Mouse (Mus musculus) spleen, postnatal 36 days (tissue): ENCODE results near the gene Thrb.

Source experiments
- DNase-seq, 2 experiments: peaks; one replicate each; pipeline ENCODE4 v3.0.0; 2022; ENCODE audit warnings: low spot score in 2 of 2, mixed read lengths in 1 of 2

The Thrb gene

DNA sequence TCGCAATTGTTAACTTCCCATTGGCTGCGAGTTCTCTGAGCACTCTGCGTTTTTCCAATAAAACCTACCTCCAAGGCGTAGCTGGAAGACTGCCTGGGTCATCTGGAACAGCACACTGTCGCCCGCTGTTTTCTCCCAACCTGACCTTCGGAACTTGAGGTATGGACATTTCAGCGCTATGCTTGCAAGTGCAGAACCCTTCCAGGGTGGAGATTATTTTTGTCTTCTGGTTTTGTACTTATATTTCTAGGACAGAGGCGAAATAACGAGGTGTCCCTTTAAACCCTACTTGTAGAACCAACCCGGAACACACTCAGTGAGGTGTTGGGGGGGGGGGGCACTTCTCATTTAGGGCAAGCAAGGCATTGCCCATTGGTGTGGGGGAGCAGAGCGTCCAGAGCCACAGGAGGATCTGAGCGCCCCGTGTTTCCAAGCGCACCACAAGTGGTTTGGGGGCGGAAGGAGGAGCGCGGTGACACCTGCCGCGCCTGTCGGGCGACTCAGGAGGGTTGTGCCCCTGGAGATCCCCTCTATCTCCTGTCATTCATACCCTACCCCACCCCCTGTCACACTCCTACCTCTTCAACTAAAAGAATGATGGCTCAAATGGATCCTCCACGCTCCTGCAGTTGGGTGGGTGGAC is at the start of gene Thrb:
Gene Thrb, plus strand, starts transcription at position 576 of the 643 bp plus-strand sequence.
- DNase-seq = peak; percentile 4 to 7

DNA sequence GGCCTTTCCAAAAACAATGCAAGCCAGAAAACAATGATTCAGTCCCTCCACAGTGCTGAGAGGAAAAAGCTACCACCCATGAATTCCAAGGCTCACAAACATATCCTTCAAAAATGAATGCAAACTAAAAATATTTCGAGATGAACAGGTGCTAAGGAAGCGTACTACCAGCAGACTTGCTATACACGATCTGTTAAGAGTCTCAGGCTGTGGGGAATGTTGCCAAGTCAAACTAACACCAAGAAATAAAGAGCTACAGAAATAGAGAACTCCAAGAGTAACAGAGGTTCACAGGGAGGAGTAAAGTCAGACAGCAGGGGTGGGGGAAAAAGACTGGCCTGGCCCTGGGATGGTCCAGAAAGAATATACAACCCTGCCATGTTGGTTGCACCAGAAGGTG is 38.4 kb upstream of the Thrb start:
- no peak for DNase-seq

DNA sequence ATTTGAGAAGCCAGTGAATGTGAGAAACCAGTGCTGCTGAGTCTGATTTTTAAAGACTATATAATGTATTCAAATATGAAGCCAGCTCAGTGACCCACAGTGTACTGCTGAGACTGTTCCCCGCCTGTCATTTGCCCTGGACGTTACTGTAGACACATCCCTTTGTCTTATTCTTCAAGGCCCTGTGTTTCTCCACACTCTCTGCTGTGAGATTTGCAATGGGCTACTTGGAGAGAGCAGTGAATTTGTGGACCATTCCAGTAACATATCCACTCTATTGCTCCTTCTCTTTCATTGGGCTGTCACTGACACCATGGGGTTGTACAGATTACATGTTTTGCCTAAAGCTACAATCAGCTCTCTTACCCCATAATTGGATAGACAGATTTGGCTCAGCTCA is 36.1 kb upstream of the Thrb start:
- DNase-seq = no peak

DNA sequence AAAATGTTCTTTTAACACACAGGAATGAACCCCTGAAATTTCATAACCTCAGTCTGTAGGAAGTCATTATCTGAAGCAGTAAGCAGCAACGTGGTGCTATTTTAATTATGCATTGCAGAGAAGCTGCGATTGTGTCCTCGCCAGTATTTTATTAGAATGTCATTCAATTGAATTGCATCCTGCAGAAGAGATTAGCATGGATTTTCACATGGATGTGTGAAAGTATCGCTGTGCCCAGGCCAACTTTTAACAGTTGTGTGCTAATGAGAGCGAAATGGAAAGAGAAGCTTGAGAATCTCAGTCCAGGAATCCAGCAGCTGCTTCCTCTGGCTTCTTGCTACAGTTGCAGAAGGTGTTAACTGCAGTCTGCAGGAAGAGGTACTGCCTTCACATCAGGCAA is 30.8 kb upstream of the Thrb start:
- DNase-seq = no peak

DNA sequence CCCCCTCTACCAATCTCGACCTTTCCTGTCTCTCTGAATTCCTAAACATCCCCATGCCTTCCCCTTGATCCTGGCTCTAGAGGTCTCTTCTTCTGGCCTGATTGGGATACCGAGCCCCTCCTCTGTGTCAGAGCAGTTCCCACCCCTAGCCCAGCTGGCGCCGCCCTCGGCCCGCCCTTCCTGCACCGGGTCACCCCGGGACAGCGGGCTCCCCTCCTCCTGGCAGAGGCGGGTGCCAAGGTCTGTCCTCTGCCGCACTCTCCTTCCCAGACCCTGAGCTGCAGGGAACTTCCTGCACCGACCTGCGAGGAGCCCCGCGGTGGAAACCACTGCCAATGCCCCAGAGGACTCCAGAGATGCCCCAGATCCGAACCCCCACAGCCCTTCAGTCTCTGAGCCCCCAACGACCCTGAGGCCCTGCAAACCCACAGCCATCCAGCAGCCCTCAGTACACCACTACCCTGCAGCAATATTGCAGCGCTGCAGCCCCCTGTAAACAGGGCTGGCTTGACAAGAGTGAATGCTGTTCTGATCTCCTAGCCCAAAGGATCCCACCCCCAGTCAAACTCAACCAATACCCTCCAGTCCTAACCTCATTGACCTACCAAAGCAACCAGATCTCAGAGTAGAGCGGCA is 27.1 kb upstream of the Thrb start:
- DNase-seq = no peak

DNA sequence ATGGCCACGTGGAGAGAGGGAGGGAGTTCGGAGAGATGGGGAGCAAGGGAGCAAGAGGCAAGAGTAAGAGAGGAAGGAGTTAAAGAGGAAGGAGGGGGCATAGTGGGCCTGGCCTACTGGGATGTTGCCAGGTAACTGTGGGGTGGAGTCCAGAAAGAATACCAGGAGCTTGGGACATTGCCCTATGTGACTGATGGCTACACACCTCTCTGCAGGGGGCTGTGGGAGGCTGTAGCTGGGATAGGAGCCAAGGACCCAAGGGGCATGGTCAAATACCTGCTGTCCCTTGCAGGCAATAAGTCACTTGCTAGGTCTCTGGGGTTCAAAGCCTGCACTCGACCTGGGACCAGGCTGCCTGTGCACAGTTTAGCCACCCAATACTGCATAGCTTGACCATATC is 23.1 kb upstream of the Thrb start:
- DNase-seq = no peak

DNA sequence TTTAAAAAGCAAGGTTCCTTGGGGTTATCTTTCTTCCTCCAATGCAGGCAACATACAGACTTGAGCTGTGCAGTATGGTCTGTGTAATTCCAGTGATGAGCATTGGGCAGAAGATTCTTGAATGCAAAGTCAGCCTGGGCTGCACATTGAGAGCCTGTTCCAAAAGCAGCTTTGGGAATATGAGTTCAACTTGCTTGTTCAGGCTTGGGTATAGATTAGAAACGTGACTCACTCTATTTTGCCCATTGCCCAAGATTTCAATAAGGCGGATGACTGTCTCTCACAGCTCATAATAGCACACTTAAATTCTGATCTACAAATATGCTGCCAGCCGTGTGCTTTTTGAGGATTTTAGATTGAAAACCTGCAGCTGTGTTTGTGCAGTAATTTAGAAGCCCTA is 18.3 kb upstream of the Thrb start:
- no peak for DNase-seq

DNA sequence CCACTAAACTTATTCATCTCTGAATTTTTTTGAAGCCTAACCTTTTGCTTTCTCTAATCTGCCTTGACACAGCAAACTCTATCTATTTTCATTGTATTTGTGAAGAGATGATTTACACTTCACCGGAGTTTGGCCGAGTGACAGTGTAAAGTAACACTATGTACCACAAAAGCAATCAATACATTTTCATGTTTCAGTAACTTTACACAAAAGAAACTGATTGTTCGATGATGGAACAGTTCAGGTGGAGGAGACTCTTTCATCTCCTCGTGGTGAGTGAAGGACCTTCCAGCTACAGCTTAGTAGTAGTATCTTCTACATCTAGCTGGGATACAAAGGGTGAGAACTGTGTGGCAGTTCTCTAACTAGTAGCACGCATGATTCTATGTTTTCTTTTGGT is 5.0 kb upstream of the Thrb start:
- no peak for DNase-seq

DNA sequence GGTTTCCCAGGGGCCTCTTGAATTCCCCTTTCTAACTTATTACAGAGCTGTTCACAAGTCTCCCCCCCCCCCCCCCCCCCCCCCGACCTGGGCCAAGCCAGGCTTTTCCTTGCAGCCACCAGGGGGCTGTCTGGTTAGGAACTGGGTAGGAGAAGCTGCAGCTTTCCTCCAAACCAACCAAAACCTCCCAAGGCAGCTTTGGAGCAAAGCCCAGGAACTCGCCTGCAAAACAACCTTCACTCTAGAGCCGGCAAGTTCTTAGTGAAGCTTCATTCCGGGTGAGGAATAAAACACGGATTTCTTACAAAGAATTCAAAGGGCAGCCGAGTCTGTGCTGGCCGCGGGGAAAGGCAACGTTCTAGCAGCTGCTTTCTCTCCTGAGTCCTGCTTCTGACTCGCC is 1.0 kb upstream of the Thrb start:
- DNase-seq = peak; percentile 31 to 32

DNA sequence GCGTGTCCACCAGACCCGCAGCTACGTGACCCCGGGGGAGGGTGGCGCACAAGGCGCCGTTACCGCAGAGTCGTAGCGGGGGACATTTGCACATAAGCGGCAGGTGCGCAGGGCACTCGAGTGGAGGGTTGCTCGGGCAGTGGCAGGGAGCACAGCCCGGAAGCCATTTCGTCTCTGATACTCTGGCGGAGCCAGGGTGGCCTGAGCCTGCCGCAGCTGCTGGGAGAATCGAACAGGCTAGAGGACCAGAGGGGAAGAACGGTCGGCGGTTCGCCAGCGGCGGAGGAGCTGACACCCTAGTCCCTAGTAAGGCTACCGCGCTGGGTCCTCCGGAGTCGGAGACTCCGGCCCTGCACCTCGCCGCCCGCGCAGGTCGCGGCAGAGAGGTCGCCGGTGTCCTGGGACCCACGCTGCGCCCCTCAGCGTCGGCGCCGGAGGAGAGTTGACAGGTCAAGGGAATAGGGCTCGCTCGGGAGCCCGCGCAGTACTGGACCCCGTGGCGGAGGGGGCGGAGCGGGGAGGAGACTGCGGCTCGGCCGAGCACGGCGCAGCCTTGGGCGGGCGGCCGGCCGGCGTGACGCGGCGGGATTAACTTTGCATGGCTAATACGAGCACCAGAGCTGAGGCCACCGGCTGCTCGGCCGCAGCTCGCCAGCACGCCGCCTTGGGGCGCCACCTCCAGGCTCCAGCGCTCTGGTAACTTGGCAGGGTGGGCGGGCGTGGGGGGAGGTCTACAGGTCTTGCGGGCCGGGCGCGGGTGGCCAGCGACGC is 453 bp downstream of the Thrb start:
- peak; percentile 31 to 35 for DNase-seq

DNA sequence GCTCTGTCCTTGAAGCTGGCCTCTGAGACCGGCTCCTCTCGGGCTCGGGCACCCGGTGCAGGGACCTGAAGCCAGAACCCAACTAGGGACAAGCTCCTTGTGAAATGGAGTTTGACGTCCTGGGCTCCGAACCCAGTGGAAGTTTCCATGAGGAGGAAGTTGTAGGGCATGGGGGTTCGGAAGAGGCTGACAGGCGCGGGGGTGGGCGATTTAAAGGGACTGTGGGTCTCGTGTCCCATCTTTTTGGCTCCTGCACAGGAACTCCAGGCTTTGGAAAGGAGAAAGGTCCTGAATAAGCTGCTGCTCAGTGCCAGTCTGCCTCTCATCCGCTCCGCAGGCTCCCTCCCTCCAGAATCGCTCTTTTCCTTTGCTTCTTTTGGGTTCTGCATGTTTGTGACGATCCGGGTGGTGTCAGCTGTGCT is 1.1 kb downstream of the Thrb start:
- DNase-seq = peak in 1 of 2 experiments; percentile 2

DNA sequence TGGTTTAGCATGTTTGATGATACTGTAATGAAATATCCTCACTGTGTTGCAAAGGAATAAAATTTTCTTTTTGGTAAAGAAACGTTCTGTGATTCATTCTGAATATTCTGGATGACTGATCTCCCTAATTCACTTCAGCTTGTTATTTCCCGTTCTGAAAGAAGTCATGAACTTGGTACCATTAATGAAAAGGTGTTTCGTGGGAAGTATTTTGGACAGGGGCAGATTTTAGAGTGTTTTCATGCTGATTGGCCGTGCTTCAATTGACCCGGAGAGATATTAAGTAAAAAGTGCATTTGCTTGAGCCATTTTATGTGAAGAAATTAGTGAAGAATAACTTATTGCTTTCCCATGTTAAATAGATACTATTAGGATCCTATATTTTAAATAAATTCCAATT is 2.0 kb downstream of the Thrb start:
- no peak for DNase-seq

DNA sequence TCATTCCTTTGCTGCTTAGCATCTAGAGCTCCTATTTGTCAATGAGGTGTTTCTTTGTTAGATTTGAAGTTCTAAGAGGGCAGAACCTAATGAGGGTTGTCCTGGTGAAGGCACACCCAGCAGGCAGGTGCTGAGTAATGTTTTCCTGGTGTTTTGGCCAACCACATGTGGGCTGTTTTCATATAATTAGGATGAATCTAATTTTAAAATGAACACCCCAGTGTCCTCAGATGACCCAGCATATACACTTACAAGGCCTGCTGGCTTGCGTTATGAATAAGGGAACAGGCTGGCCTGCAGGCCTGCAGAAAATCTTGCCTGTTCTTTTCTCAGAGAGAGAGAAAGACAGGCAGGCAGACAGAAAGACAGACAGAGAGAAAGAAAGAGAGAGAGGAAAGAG is 14.3 kb downstream of the Thrb start:
- no peak for DNase-seq

DNA sequence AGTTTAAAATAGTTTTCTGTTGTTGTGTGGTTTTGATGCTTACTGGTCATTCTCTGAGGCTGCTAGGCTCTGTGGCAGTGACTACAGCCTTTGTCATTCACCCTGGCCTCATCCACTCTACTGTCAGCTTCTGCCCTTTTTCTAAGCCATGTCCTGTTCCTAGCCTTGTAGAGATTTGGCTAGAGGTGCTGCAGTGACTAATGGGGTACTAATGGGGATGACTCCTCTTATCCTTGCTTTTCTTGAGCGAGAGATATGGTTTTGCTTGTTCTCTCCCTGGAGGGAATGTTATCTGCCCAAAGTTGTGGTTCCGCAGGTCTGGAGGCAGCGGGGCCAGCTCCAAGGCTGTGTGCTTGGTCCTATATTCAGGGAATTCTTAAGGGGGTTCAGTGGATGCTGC is 15.2 kb downstream of the Thrb start:
- no peak for DNase-seq

DNA sequence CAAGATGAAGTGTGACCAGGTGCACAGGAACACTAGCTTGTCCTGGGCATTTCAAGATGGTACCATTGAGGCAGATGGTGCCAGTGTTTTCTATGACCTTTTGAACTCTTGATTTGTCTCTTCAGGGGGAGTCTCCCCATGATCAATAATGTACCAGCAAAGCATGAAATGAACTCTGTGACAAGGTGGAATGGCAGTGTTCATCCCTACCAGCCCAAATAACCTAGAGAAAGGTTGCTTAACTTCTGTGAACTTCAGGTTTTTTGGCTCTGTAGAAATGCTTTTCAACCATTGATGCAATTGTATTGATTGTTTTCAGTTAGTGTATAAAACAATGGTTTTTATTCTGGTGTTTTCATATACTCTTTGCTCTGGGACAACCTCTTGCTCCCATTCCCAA is 21.4 kb downstream of the Thrb start:
- no peak for DNase-seq

DNA sequence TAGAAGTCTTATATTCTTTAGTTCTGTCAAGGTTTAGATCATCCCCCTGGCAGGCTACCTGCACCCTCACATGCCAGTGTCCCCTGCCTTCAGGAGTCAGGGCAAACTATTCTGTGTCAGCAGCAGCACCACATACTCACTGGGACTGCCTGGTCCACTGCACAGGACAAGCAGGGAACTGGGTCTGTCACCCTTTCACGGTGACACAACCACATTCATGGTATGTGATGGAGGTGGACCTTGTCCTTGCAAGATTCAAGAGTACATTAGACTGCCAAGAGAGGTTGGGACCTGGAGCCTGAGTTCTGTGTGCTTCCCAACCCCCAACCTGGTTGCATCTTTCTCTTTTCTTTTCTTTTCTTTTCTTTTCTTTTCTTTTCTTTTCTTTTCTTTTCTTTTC is 24.8 kb downstream of the Thrb start:
- DNase-seq = no peak

DNA sequence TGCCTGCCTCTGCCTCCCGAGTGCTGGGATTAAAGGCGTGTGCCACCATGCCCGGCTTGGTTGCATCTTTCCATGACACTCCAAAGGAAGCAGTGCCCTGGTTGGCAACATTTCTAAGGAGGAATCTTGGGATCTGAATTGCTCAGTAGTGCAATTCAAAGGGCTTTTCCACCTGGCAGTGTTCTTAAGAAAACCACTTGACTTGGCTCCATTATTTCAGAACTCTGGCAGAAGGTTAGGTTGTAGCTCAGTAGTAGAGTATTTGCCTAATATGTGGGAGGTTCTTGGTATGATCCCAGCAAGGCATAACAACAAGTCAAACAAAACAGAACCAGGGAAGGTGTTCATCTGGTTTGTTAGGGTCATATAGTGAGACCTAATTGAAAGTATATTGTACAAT is 25.4 kb downstream of the Thrb start:
- DNase-seq = no peak

DNA sequence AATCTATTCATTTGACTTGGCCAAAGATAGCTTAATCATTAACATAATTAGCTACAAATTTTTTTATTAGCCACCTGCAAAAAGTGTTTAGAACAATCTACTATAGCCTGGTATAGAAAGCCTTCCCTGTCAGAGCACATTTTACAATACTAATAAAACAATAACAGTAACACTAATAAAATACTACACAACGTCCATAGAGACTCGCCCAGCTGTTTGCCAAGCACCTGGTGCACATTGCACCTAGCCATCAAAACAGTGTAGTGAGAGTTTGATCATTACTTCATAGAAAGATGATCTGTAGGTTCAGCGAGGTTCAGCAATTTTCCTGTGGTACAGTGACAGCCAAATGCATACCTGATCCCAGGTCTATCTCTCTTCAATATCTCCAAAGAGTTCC is 26.9 kb downstream of the Thrb start:
- no peak for DNase-seq

DNA sequence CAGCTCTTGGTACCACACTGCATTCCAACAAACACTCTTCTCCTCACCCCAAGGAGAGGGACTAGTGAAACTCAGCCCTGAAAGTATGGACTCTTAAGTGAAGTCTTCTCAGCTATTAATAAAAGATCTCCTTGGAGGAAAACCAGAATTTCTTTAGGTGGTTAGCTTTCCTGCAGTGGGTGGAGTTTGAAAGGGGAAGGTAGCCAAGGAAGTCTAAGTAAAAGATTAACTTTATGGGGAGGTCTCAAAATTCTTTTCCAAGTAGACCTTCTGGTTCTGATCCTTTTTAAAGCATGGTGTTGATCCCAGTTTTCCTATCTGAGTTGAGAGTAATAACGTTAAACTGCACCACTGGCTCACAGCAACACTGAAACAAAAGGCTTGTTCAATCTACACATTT is 31.2 kb downstream of the Thrb start:
- no peak for DNase-seq

DNA sequence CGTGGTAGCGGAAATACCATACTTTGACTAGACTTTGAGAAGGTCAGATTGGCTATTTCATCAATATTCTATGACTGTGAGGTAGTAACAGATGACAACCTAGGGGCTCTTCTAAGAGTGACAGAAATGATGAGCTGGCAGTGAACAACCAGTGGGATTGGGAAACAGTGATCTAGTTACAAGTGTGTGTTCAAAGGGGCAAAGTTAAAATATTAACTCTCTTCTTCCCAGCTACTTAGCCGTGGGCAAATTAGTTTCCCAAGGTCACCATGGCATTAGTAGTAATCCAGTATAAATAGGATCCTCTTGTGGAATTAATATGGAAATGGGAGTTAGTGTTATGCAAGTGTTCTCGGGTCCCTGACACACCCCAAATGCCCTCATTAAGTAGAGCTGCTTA is 35.5 kb downstream of the Thrb start:
- DNase-seq = no peak

DNA sequence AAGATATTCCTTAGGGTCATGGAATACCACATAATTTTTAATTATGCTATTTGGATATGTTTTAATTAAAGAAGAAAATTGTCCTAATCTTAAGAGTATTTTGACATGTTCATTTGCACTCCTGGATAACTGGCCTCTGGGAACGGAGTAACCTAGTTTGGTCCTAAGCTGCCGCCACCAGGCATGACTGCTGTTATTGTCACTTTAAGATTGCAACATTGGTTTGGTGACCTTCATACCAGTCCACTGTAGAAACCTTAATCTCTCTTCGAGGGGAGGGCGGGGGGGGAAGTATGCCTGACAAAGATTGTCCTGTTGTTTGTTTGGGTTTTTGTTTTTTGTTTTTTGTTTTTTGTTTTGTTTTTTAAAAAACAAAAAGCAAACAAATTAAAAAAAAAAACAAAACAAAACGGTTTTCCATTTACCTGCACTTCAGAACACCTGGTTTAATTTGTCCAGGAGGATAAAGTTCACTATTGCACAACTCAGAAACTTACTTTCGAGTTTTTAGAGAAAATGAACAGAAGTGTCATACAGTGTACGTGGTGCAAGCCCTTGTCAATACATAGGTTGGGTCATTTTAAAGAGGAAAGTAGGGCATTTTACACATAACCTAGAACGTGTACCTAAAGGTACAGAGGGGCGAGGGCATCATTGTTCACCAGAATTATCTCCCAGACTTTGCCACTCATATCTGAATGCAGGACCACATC is 38.0 kb downstream of the Thrb start:
- no peak for DNase-seq

DNA sequence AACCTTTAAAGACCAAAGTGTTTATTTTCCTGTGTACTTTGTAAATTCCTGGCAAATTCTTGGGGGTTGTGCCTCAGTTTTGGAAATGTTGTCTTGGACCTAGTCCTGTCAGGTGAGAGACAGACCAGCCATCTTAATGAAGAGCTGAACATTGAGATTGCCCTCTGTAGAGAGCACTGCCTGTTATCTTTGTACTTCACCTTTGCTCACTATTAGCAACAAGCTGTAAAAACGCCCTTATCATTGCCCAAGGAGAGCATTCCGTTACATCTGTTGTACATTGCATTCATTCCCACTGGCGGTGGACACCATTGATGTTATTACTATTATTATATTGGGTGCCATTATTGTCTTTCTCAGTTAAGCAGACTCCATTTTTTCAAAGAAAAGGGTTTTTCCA is 40.2 kb downstream of the Thrb start:
- no peak for DNase-seq
